Mouse (Mus musculus) bone marrow, adult 2 months (tissue): ENCODE measurements around the gene Pcx.

ENCODE experiments used
- CTCF ChIP-seq: fragments of 200-500 bp; IDR thresholded peaks from 2 replicates; pipeline ENCODE4 v1.5.1; 2011; ENCODE audit warnings: low read length, control low read depth; ENCODE audit not compliant: control insufficient read depth, insufficient read depth
- POLR2A ChIP-seq: fragments of 200-500 bp; IDR thresholded peaks from 2 replicates; pipeline ENCODE4 v1.6.1; 2011; ENCODE audit warnings: low read depth, mild to moderate bottlenecking, control low read depth, low read length, borderline replicate concordance; ENCODE audit not compliant: control insufficient read depth

GRCm38 (mm10) chr19:4572467-4572866 lies 62.2 kb downstream of the Pcx start:
- TF ChIP-seq CTCF, result no peak
- no peak for TF ChIP-seq POLR2A
